Mouse (Mus musculus) kidney, postnatal 25 days (tissue): Measurements from ENCODE around the gene Gm20671.
"Not testable (repeated sequence)": the region's sequence is repeated elsewhere in the genome, so short reads cannot be mapped to it uniquely, and the experiment has no call there.

Experiments
- DNase-seq, 2 experiments: peaks; one replicate each; pipeline ENCODE4 v3.0.0; 2021; ENCODE audit warnings: mixed read lengths in 2 of 2

Gm20671 gene

GRCm38 (mm10) chr5:32784726-32785125 is 42.2 kb downstream of the Gm20671 start:
- DNase-seq: no peak

- DNase-seq: no peak
These were observed 45.3 kb downstream of the Gm20671 start for GRCm38 (mm10) chr5:32781596-32781995.

GRCm38 (mm10) chr5:32778168-32778567 is 48.7 kb downstream of the Gm20671 start:
- DNase-seq: no peak

- DNase-seq: no peak
These were observed 54.5 kb downstream of the Gm20671 start for GRCm38 (mm10) chr5:32772361-32772760.

- no peak for DNase-seq
These were observed 59.1 kb downstream of the Gm20671 start for GRCm38 (mm10) chr5:32767636-32768373.

GRCm38 (mm10) chr5:32767004-32767403 is 59.9 kb downstream of the Gm20671 start:
- no peak for DNase-seq

- peak in 1 of 2 experiments; percentile 38 for DNase-seq
These were observed 65.3 kb downstream of the Gm20671 start for GRCm38 (mm10) chr5:32761566-32762140.

GRCm38 (mm10) chr5:32760787-32761186 is 66.1 kb downstream of the Gm20671 start:
- no peak for DNase-seq

- not testable (repeated sequence) for DNase-seq
These were observed 66.6 kb downstream of the Gm20671 start for GRCm38 (mm10) chr5:32760352-32760751.

- DNase-seq: no peak
These were observed 67.2 kb downstream of the Gm20671 start for GRCm38 (mm10) chr5:32759662-32760061.

GRCm38 (mm10) chr5:32756141-32756540 is 70.8 kb downstream of the Gm20671 start:
- no peak for DNase-seq

- DNase-seq: no peak
These were observed 75.2 kb downstream of the Gm20671 start for GRCm38 (mm10) chr5:32751736-32752135.

GRCm38 (mm10) chr5:32748936-32749335 is 78.0 kb downstream of the Gm20671 start:
- DNase-seq: no peak

- peak; percentile 54 to 58 for DNase-seq
These were observed 79.1 kb downstream of the Gm20671 start for GRCm38 (mm10) chr5:32747650-32748375.

- DNase-seq: peak; percentile 81 to 89
These were observed 80.9 kb downstream of the Gm20671 start for GRCm38 (mm10) chr5:32745705-32746655.

- DNase-seq: peak in 1 of 2 experiments; percentile 50
These were observed 84.8 kb downstream of the Gm20671 start for GRCm38 (mm10) chr5:32742149-32742548.

- not testable (repeated sequence) for DNase-seq
These were observed 85.5 kb downstream of the Gm20671 start for GRCm38 (mm10) chr5:32741377-32741776.

- DNase-seq: not testable (repeated sequence)
These were observed 86.1 kb downstream of the Gm20671 start for GRCm38 (mm10) chr5:32740850-32741249.

- no peak for DNase-seq
These were observed 86.8 kb downstream of the Gm20671 start for GRCm38 (mm10) chr5:32740138-32740537.

GRCm38 (mm10) chr5:32736770-32737169 is 90.1 kb downstream of the Gm20671 start:
- not testable (repeated sequence) for DNase-seq

GRCm38 (mm10) chr5:32735779-32736178 is 91.1 kb downstream of the Gm20671 start:
- no peak for DNase-seq

- DNase-seq: not testable (repeated sequence)
These were observed 93.0 kb downstream of the Gm20671 start for GRCm38 (mm10) chr5:32733892-32734291.
